Mouse (Mus musculus) bone marrow macrophage, adult 2 months (primary cell): ENCODE measurements around the gene Stub1.

ENCODE experiments used
- CTCF ChIP-seq: IDR thresholded peaks from 2 replicates; pipeline ENCODE4 v1.5.1; 2012; ENCODE audit warnings: low read depth, mild to moderate bottlenecking, low read length, moderate library complexity
- POLR2A ChIP-seq: IDR thresholded peaks from 2 replicates; pipeline ENCODE4 v1.6.1; 2012; ENCODE audit warnings: mild to moderate bottlenecking, low read depth, low read length, borderline replicate concordance

- TF ChIP-seq CTCF (no peak), POLR2A (no peak)
Measured at GRCm38 (mm10) chr17:25783861-25784574, 49.2 kb downstream of the Stub1 start.
